Mouse (Mus musculus): ENCODE data around the gene Rab14. TPM values are rescaled to one million over a fixed set of nuclear protein-coding genes. Genes with fewer than 3 reads are reported as not detected.

Gene Rab14
- polyA plus RNA-seq, 1 experiment from 2014 or later, result 292 TPM

DNA sequence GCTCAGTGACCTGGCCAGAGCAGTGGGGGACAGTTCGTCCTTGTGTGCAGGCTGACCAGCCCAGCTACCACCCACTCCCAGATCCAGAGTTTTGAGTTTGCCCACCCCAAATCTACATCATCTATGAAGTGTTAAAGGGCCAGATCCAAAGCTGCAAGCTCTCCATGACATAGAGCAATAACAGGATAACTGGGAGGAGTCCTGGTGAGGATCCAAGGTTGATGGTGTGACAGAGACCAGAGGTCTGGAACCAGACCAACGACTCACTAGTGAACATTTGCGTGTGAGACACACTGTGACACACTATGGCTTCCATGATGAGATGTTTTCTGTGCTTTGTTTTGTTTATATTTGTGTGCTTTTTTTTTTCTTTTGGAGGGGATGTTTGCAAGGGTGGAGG lies 7.1 kb upstream of the Rab14 start:
- no peaks in the 10 kb centered on the region for H3K4me1 ChIP-seq (ENCODE audit: control insufficient read depth, insufficient read depth, low read length)
- WGBS, result 72% methylated on average over 3 of the region's 3 CpGs
- H3K36me3 ChIP-seq (ENCODE audit: control insufficient read depth, insufficient read depth, low read length), result no peaks in the 10 kb centered on the region
- H3K27ac ChIP-seq (ENCODE audit: low read length), result no peak overlapping the region
- H3K9ac ChIP-seq (ENCODE audit: low read length), result no peak overlapping the region
- no peak overlapping the region for H3K4me3 ChIP-seq (replicated peaks; ENCODE audit: low read length)
- no peaks in the 10 kb centered on the region for H3K9me3 ChIP-seq (replicated peaks; ENCODE audit: control insufficient read depth, low read length)
- H3K4me2 ChIP-seq (ENCODE audit: low read depth, low read length), result no peak overlapping the region
- no peaks in the 10 kb centered on the region for H3K27me3 ChIP-seq (ENCODE audit: control insufficient read depth, insufficient read depth, low read length)
- no peak for ATAC-seq (ENCODE audit: insufficient read depth, low FRiP score)

DNA sequence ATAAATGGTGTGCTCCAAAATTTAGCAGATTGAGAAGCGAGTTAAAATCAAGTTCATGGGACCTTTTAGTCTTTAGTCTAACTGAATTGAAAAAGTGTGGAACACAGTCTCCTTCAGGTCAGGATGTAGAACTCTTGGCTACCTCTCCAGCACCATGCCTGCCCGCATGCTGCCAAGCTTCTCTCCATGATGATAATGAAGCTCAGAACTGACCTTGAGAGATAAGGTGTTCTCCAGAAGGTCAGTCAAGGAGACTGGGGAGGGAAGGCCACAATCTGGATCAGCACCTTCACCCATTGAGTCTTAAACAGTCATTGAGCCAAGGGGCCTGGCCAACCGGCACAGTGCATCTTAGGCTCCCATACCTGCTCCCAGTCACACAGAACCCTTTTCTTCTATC lies 5.8 kb upstream of the Rab14 start:
- Histone ChIP-seq H3K27ac (ENCODE audit: low read length) (no peak overlapping the region), H3K36me3 (ENCODE audit: control insufficient read depth, insufficient read depth, low read length) (no peaks in the 10 kb centered on the region), H3K9me3 (replicated peaks; ENCODE audit: control insufficient read depth, low read length) (no peaks in the 10 kb centered on the region), H3K4me1 (ENCODE audit: control insufficient read depth, insufficient read depth, low read length) (no peaks in the 10 kb centered on the region), H3K4me3 (replicated peaks; ENCODE audit: low read length) (no peak overlapping the region), H3K9ac (ENCODE audit: low read length) (no peak overlapping the region), H3K4me2 (ENCODE audit: low read depth, low read length) (no peak overlapping the region), H3K27me3 (ENCODE audit: control insufficient read depth, insufficient read depth, low read length) (no peaks in the 10 kb centered on the region)
- WGBS, result 82% methylated on average over 3 of the region's 3 CpGs
- no peak for ATAC-seq (ENCODE audit: insufficient read depth, low FRiP score)

DNA sequence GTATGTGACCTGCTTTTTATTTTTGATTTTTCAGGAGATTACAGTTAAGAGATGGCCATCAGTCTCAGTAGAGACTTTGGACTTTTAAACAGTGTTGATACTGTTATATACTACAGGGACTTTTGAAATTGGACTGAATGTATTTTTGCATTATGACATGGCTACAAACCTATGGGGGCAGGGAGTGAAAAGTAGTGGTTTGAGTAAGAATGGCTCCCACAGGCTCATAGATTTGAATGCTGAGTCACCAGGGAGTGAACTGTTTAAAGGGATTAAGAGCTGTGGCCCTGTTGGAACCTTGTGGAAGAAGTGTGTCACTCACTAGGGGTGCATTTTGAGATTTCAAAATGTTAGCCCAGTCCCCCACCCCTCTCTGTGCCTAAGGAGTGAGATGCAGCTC lies 2.8 kb upstream of the Rab14 start:
- Histone ChIP-seq H3K4me3 (replicated peaks; ENCODE audit: low read length) (no peak overlapping the region), H3K27ac (ENCODE audit: low read length) (no peak overlapping the region), H3K9me3 (replicated peaks; ENCODE audit: control insufficient read depth, low read length) (no peaks in the 10 kb centered on the region), H3K4me2 (ENCODE audit: low read depth, low read length) (no peak overlapping the region), H3K9ac (ENCODE audit: low read length) (no peak overlapping the region), H3K4me1 (ENCODE audit: control insufficient read depth, insufficient read depth, low read length) (peaks cover 4% of the 10 kb centered on the region; the same call in 1 of the 2 replicates), H3K36me3 (ENCODE audit: control insufficient read depth, insufficient read depth, low read length) (no peaks in the 10 kb centered on the region), H3K27me3 (ENCODE audit: control insufficient read depth, insufficient read depth, low read length) (no peaks in the 10 kb centered on the region)
- no peak for ATAC-seq (ENCODE audit: insufficient read depth, low FRiP score)

DNA sequence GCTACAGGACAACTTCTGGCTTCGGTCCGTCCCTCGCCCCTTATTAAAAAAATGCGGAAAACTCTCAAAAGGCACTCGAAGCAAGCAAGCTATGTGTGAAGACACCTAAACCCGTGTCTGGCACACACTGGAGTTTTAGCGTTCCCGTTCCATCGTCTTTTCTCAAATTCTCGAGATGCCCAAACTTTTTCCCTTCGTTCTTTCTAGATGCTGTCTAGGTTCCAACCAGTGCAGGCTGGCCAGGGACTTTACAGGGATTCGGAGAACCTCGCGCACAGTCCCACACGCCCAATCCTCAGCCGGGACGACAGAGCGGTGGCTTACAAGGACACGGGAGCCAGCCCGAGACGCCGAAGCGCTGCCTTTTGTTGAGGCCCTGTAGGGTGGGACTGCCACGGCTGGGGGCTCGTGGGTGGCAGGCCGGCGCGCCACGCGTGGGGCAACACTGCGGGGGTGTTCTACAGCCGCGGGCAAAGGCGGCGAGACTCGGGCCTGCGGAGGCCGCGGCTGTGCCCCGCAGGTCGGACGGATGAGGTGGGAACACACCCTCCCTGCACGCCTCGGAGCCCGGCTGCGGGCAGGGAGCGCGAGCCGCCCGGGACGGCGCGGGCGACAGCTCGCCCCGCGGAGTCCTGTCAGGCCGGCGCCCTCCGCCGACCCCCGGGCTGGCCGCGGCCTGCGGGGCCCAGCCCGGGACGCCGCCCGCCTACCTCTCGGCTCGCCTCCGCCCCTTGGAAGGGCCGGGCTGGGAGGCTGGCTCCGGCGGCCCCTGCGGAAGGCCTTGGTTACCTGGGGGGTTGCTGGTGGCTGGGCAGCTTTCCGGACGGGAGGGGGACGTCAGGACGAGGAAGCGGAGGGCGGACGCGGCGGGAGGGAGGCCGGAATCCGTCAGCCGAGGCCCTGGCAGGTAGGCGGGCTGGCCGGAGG lies 686 bp downstream of the Rab14 start:
- Histone ChIP-seq H3K9ac (ENCODE audit: low read length) (peak overlapping the region; percentile 99), H3K4me2 (ENCODE audit: low read depth, low read length) (peak overlapping the region; percentile 97), H3K27ac (ENCODE audit: low read length) (peak overlapping the region; percentile 96), H3K27me3 (ENCODE audit: control insufficient read depth, insufficient read depth, low read length) (no peaks in the 10 kb centered on the region), H3K4me3 (replicated peaks; ENCODE audit: low read length) (peak overlapping the region; percentile 87), H3K4me1 (ENCODE audit: control insufficient read depth, insufficient read depth, low read length) (peaks cover 10% of the 10 kb centered on the region; the same call in 1 of the 2 replicates), H3K9me3 (replicated peaks; ENCODE audit: control insufficient read depth, low read length) (no peaks in the 10 kb centered on the region), H3K36me3 (ENCODE audit: control insufficient read depth, insufficient read depth, low read length) (no peaks in the 10 kb centered on the region)
- under 1% methylated on average over 82 of the region's 90 CpGs for WGBS
- ATAC-seq (ENCODE audit: insufficient read depth, low FRiP score), result peak; percentile 84

DNA sequence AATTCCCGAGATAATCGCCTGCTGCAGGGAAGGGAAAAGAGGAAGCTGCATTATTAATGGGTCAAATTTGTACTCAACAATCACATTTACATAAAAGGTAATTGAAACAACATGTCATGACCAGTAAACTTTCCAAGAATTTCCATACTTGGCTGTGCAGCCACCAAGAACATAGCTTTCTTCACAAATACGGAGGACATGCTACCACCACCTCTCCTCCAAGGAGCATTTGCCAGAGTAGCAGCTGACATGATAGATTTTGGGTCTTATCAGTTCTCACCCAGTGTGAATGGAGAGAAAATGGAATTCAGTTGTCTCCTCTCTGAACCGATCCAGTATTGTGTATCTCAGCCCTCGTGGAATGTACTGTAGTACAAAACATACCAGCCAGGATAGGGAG lies 1.4 kb downstream of the Rab14 start:
- H3K27ac ChIP-seq (ENCODE audit: low read length), result peak overlapping the region; percentile 96; the same call in 1 of the 2 replicates
- H3K9me3 ChIP-seq (replicated peaks; ENCODE audit: control insufficient read depth, low read length), result no peaks in the 10 kb centered on the region
- H3K36me3 ChIP-seq (ENCODE audit: control insufficient read depth, insufficient read depth, low read length), result no peaks in the 10 kb centered on the region
- H3K9ac ChIP-seq (ENCODE audit: low read length), result peak overlapping the region; percentile 99
- H3K4me2 ChIP-seq (ENCODE audit: low read depth, low read length), result peak overlapping the region; percentile 97
- ATAC-seq (ENCODE audit: insufficient read depth, low FRiP score), result no peak
- H3K4me3 ChIP-seq (replicated peaks; ENCODE audit: low read length), result peak overlapping the region; percentile 87
- H3K4me1 ChIP-seq (ENCODE audit: control insufficient read depth, insufficient read depth, low read length), result peaks cover 10% of the 10 kb centered on the region; the same call in 1 of the 2 replicates
- 4% methylated on average over 5 of the region's 5 CpGs for WGBS
- H3K27me3 ChIP-seq (ENCODE audit: control insufficient read depth, insufficient read depth, low read length), result no peaks in the 10 kb centered on the region

DNA sequence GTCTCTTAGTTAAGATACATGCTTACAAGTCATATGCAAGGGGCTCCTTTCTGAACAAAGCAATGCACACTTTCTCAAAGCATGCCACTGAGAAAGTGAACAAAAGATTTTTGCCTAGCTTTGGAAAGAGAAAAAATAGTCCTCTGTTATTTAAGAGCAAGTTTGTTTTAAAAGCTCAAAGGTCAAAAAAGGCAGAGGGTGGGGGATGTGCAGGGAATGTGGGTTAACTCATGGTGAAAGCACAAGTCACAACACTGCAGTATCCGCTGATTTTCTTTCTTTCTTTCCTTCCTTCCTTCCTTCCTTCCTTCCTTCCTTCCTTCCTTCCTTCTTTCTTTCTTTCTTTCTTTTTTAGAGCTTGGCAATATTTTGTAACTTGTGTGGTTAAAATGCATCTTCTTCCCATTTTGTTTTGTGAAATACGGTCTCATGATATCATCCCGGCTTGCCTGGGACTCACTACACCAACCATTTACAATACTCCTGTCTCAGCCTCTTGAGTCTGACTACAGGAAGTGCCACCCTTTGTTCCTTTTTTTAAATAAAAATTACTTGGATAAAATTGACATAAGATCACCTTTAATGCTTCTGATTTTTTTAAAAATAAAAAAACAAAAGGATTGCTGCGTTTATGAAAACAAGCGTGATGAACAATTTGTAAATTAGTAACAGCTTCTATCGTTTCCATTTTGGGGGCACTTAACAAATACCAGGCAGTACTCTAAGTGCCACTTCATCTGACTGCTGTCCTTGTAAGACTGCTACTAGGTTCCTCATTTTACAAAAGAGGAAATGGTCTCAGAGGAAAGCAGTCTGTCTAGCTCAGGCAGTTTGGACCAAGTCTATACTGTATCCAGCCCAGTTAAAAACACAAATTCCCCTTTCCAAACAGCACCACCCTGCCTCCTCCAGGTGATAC lies 5.0 kb downstream of the Rab14 start:
- Histone ChIP-seq H3K4me1 (ENCODE audit: control insufficient read depth, insufficient read depth, low read length) (peaks cover 10% of the 10 kb centered on the region; the same call in 1 of the 2 replicates), H3K36me3 (ENCODE audit: control insufficient read depth, insufficient read depth, low read length) (no peaks in the 10 kb centered on the region), H3K4me2 (ENCODE audit: low read depth, low read length) (no peak overlapping the region), H3K27ac (ENCODE audit: low read length) (no peak overlapping the region), H3K9me3 (replicated peaks; ENCODE audit: control insufficient read depth, low read length) (no peaks in the 10 kb centered on the region), H3K4me3 (replicated peaks; ENCODE audit: low read length) (no peak overlapping the region), H3K27me3 (ENCODE audit: control insufficient read depth, insufficient read depth, low read length) (no peaks in the 10 kb centered on the region), H3K9ac (ENCODE audit: low read length) (no peak overlapping the region)
- WGBS, result 61% methylated on average over 6 of the region's 6 CpGs
- no peak for ATAC-seq (ENCODE audit: insufficient read depth, low FRiP score)

DNA sequence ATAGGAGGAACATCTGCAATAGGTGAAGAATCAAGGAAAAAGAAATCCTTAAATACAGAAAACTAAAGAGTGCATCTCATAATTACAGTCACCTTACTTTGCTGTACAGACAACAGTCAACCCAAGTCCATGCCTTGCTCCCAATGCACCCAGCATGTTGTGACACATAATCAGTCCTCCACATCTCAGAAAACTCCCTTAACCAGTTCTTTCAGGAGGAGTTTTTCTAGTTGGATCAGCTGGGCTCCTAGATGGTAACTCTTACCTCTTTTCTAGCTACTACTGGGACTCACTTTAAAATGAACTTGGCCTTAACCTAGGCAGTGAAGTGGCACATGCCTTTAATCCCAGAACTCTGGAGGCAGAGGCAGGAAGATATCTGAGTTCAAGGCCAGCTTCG lies 6.9 kb downstream of the Rab14 start:
- Histone ChIP-seq H3K9ac (ENCODE audit: low read length) (no peak overlapping the region), H3K4me2 (ENCODE audit: low read depth, low read length) (no peak overlapping the region), H3K9me3 (replicated peaks; ENCODE audit: control insufficient read depth, low read length) (no peaks in the 10 kb centered on the region), H3K4me1 (ENCODE audit: control insufficient read depth, insufficient read depth, low read length) (peaks cover 7% of the 10 kb centered on the region; the same call in 1 of the 2 replicates), H3K27ac (ENCODE audit: low read length) (peak overlapping the region; percentile 49; the same call in 1 of the 2 replicates), H3K27me3 (ENCODE audit: control insufficient read depth, insufficient read depth, low read length) (no peaks in the 10 kb centered on the region), H3K36me3 (ENCODE audit: control insufficient read depth, insufficient read depth, low read length) (0 out of 2 replicates have a peak, but pooled peaks cover 5% of the 10 kb centered on the region), H3K4me3 (replicated peaks; ENCODE audit: low read length) (no peak overlapping the region)
- 75% methylated on average over 1 of the region's 1 CpGs for WGBS
- ATAC-seq (ENCODE audit: insufficient read depth, low FRiP score), result no peak

DNA sequence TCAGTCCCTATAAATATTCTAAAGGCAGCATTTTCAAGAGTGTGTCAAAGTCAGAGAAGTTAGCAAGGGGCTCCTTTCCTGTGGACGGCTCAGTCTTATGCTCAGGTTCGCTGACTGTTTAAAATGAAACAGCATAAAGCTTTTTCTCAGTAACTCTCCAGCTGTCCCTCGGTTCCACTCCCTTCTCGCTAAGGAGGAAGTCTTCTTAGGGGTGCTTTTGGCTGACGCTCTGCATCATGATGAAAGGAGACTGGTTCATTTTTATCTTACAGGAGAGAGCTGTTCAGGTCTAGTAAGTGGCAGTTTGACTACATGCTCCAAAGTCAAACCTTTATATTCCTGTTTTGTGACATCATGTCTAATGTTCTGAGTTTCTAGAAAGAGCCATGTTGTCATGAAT lies 12.0 kb downstream of the Rab14 start:
- Histone ChIP-seq H3K9ac (ENCODE audit: low read length) (no peak overlapping the region), H3K36me3 (ENCODE audit: control insufficient read depth, insufficient read depth, low read length) (0 out of 2 replicates have a peak, but pooled peaks cover 5% of the 10 kb centered on the region), H3K4me3 (replicated peaks; ENCODE audit: low read length) (no peak overlapping the region), H3K9me3 (replicated peaks; ENCODE audit: control insufficient read depth, low read length) (no peaks in the 10 kb centered on the region), H3K27ac (ENCODE audit: low read length) (no peak overlapping the region), H3K27me3 (ENCODE audit: control insufficient read depth, insufficient read depth, low read length) (no peaks in the 10 kb centered on the region), H3K4me2 (ENCODE audit: low read depth, low read length) (no peak overlapping the region), H3K4me1 (ENCODE audit: control insufficient read depth, insufficient read depth, low read length) (0 out of 2 replicates have a peak, but pooled peaks cover 4% of the 10 kb centered on the region)
- WGBS, result 75% methylated on average over 5 of the region's 5 CpGs
- no peak for ATAC-seq (ENCODE audit: insufficient read depth, low FRiP score)
